ENCODE assay signal across 24 mouse cellular contexts in genomic region chr12:34273816-34274215, GRCm38 (mm10).
DNase-seq lines count a peak whose midpoint lies in the region; ATAC-seq and TF ChIP-seq lines count a peak whose summit lies in the region.
"Had no signal": no experiment of that assay in that cellular context is flagged by ENCODE, and none has a peak within 500 bp of the region (broad histone marks: within the 10 kb centered on the region; RNA-seq: fewer than 3 reads in every experiment).

No protein-coding gene starts in this region.

- no peak for ATAC-seq in limb, embryonic 14.5 days (ENCODE audit: low FRiP score, low read depth)
- no peak for ATAC-seq in limb, embryonic 15.5 days (ENCODE audit: insufficient number of reproducible peaks, low FRiP score, low TSS enrichment, low read depth)
- ATAC-seq: CD4-positive, CD25-positive, alpha-beta regulatory T cell, adult 4 months; forebrain, embryonic 13.5 days; forebrain, embryonic 15.5 days; forebrain, postnatal 0 days had no signal

- H3K36me3 ChIP-seq in limb, embryonic 14.5 days (ENCODE audit: control insufficient read depth, insufficient read depth, low read length), result no peaks in the 10 kb centered on the region
- no peaks in the 10 kb centered on the region for H3K36me3 ChIP-seq in limb, embryonic 10.5 days
- no peaks in the 10 kb centered on the region for H3K36me3 ChIP-seq in limb, embryonic 15.5 days
- H3K36me3 ChIP-seq: embryonic facial prominence, embryonic 12.5 days; embryonic facial prominence, embryonic 15.5 days; forebrain, embryonic 15.5 days; G1E had no signal

- DNase-seq in limb, embryonic 14.5 days (ENCODE audit: low spot score), result peak; percentile 61
- DNase-seq in limb, embryonic 10.5 days (ENCODE audit: low spot score), result no peak
- peak; percentile 69 for DNase-seq in NIH3T3 (ENCODE audit: low read depth)
- DNase-seq in cerebellum, postnatal 25 days, result no peak
- DNase-seq in spleen, postnatal 14 days (ENCODE audit: low spot score in 2 of 2), result no peak
- DNase-seq: adrenal gland, adult 2 months; adrenal gland, postnatal 14 days; adrenal gland, postnatal 36 days; B cell, adult 2 months; cerebellum, adult 11-12 months; cerebellum, adult 2 months; cerebellum, adult 9-10 months; cerebellum, postnatal 10 days; cerebellum, postnatal 36 days; embryo, embryonic 11 days; forebrain, postnatal 0 days had no signal

- no peak for TF ChIP-seq POLR2A in limb, embryonic 14.5 days (IDR thresholded peaks at IDR 0.05; ENCODE audit: borderline replicate concordance, extremely low read depth, insufficient read depth, insufficient read length)

- H3K27ac ChIP-seq in limb, embryonic 14.5 days (replicated peaks; ENCODE audit: low read depth, low read length), result no peak overlapping the region
- no peak overlapping the region for H3K27ac ChIP-seq in limb, embryonic 10.5 days
- H3K27ac ChIP-seq in limb, embryonic 15.5 days, result peak overlapping the region; percentile 7; the same call in 1 of the 2 replicates
- H3K27ac ChIP-seq: embryonic facial prominence, embryonic 12.5 days; embryonic facial prominence, embryonic 15.5 days; forebrain, embryonic 13.5 days; forebrain, embryonic 15.5 days had no signal

- no peak overlapping the region for H3K4me3 ChIP-seq in limb, embryonic 14.5 days (replicated peaks; ENCODE audit: low read length)
- H3K4me3 ChIP-seq in limb, embryonic 10.5 days, result no peak overlapping the region
- no peak overlapping the region for H3K4me3 ChIP-seq in limb, embryonic 15.5 days
- H3K4me3 ChIP-seq: embryonic facial prominence, embryonic 12.5 days; embryonic facial prominence, embryonic 15.5 days; forebrain, embryonic 13.5 days; forebrain, embryonic 15.5 days had no signal

- no peaks in the 10 kb centered on the region for H3K9me3 ChIP-seq in limb, embryonic 14.5 days (ENCODE audit: control insufficient read depth, low read length)
- H3K9me3 ChIP-seq in limb, embryonic 10.5 days (replicated peaks), result no peaks in the 10 kb centered on the region
- no peaks in the 10 kb centered on the region for H3K9me3 ChIP-seq in limb, embryonic 15.5 days
- H3K9me3 ChIP-seq: embryonic facial prominence, embryonic 12.5 days; embryonic facial prominence, embryonic 15.5 days; forebrain, embryonic 13.5 days; forebrain, embryonic 15.5 days had no signal

- WGBS in limb, embryonic 14.5 days, result 75% methylated on average over 1 of the region's 1 CpGs
- WGBS in limb, embryonic 10.5 days, result 92% methylated on average over 1 of the region's 1 CpGs
- WGBS in limb, embryonic 15.5 days, result 80% methylated on average over 1 of the region's 1 CpGs

- H3K4me2 ChIP-seq in limb, embryonic 14.5 days (replicated peaks; ENCODE audit: low read depth, low read length, severe bottlenecking), result no peak overlapping the region
- no peak overlapping the region for H3K4me2 ChIP-seq in limb, embryonic 15.5 days
- H3K4me2 ChIP-seq: embryonic facial prominence, embryonic 12.5 days; embryonic facial prominence, embryonic 15.5 days; forebrain, embryonic 13.5 days; forebrain, embryonic 15.5 days had no signal

- no peak overlapping the region for H3K9ac ChIP-seq in limb, embryonic 14.5 days (ENCODE audit: low read depth, low read length, severe bottlenecking)
- no peak overlapping the region for H3K9ac ChIP-seq in limb, embryonic 15.5 days
- H3K9ac ChIP-seq: embryonic facial prominence, embryonic 12.5 days; embryonic facial prominence, embryonic 15.5 days; forebrain, embryonic 13.5 days; forebrain, embryonic 15.5 days; forebrain, postnatal 0 days had no signal

- no peaks in the 10 kb centered on the region for H3K27me3 ChIP-seq in limb, embryonic 14.5 days (ENCODE audit: control insufficient read depth, insufficient read depth, low read length)
- H3K27me3 ChIP-seq in limb, embryonic 10.5 days (ENCODE audit: low read depth, poor library complexity, severe bottlenecking), result no peaks in the 10 kb centered on the region
- no peaks in the 10 kb centered on the region for H3K27me3 ChIP-seq in limb, embryonic 15.5 days
- H3K27me3 ChIP-seq: CH12.LX; embryonic facial prominence, embryonic 12.5 days; embryonic facial prominence, embryonic 15.5 days; forebrain, embryonic 13.5 days; forebrain, embryonic 15.5 days had no signal

- H3K4me1 ChIP-seq in limb, embryonic 14.5 days (ENCODE audit: control insufficient read depth, insufficient read depth, low read length), result 0 out of 2 replicates have a peak, but pooled peaks cover 3% of the 10 kb centered on the region
- peaks cover 28% of the 10 kb centered on the region for H3K4me1 ChIP-seq in limb, embryonic 10.5 days
- 0 out of 2 replicates have a peak, but pooled peaks cover 4% of the 10 kb centered on the region for H3K4me1 ChIP-seq in limb, embryonic 15.5 days
- H3K4me1 ChIP-seq: forebrain, embryonic 13.5 days; forebrain, embryonic 15.5 days had no signal

Comparison
In these comparisons a context has a peak if more than half of its experiments do, and no peak if none do; other contexts are left out.
1. DNase-seq: peak in limb, embryonic 14.5 days (single experiment) and NIH3T3 (single experiment); none in limb, embryonic 10.5 days (single experiment), cerebellum, postnatal 25 days (0 of 2) and spleen, postnatal 14 days (0 of 2).